Mouse (Mus musculus): Measurements from ENCODE around the gene Cdkl4.

DNA sequence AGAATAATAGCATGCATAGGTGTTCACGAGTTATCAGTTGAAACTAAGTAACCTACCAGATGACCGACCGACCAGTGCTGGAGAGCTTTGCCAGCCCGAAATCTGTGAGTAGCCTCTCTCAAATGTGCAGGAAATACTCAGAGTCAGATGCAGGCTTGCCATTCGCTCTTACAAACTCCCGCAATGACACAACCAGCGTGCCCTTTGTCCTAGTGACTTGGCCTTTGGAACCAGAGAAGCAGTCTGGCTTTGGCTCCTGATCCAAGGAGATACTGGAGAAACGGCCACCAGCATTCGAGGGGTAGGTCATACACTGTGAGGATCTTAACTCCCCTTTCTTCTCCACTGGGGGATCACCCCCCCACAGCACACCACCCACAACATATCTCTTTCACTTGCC, 61.7 kb downstream of the Cdkl4 start:
- no peak for TF ChIP-seq CTCF (IDR thresholded peaks at IDR 0.05; ENCODE audit: control insufficient read depth, insufficient read depth, insufficient replicate concordance, low read depth, low read length)
- no peak for TF ChIP-seq POLR2A (IDR thresholded peaks at IDR 0.05; ENCODE audit: control insufficient read depth, low read depth, low read length)

Measured in testis, adult 2 months (tissue).